In the genomic region with DNA sequence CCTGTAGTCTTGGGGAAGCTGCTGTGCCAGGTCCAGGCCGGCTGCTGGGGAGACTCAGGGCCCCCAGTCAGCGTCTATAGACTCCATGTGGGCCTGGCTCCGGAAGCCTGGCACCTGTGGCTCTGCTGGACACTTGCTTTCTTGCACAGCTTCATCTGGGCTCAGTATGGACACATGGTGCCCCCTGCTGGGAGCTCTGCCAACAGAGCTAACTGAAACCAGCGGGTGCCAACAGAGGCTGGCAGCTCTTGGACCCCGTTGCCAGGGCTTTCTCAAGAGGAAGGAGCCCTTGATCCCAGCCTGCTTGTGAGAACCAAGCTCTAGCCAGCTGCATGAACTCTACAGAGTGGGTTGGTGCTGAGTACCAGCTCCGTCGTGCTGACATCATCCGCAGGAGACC, we compare ENCODE assay signal across 8 mouse cellular contexts. TPM values are rescaled to one million over a fixed set of nuclear protein-coding genes. Genes with fewer than 3 reads are reported as not detected.
DNase-seq lines count a peak whose midpoint lies in the region; ATAC-seq and TF ChIP-seq lines count a peak whose summit lies in the region.

No protein-coding gene starts in this region.

- no peaks in the 10 kb centered on the region for H3K36me3 ChIP-seq in heart, adult 2 months (ENCODE audit: control insufficient read depth, insufficient read depth, low read length)
- peaks cover 76% of the 10 kb centered on the region for H3K36me3 ChIP-seq in hindbrain, embryonic 13.5 days
- H3K36me3 ChIP-seq in neural tube, embryonic 14.5 days (ENCODE audit: control insufficient read depth, insufficient read depth, low read length) = peaks cover 35% of the 10 kb centered on the region

- H3K27me3 ChIP-seq in heart, adult 2 months (ENCODE audit: control insufficient read depth, insufficient read depth, low read length) = no peaks in the 10 kb centered on the region
- H3K27me3 ChIP-seq in hindbrain, embryonic 13.5 days = no peaks in the 10 kb centered on the region
- no peaks in the 10 kb centered on the region for H3K27me3 ChIP-seq in neural tube, embryonic 14.5 days (ENCODE audit: control insufficient read depth, insufficient read depth, low read length)

- no peak overlapping the region for H3K4me3 ChIP-seq in heart, adult 2 months
- no peak overlapping the region for H3K4me3 ChIP-seq in hindbrain, embryonic 13.5 days
- no peak overlapping the region for H3K4me3 ChIP-seq in neural tube, embryonic 14.5 days (ENCODE audit: low read depth, low read length)

- peak; percentile 54; the same call in 1 of the 2 replicates for ATAC-seq in hindbrain, embryonic 13.5 days (ENCODE audit: low FRiP score)
- ATAC-seq in neural tube, embryonic 14.5 days (ENCODE audit: low read depth) = peak; percentile 63

- peak; percentile 57 for TF ChIP-seq CTCF in heart, adult 2 months (IDR thresholded peaks at IDR 0.05)

- H3K9me3 ChIP-seq in hindbrain, embryonic 13.5 days = no peaks in the 10 kb centered on the region
- H3K9me3 ChIP-seq in neural tube, embryonic 14.5 days (ENCODE audit: control insufficient read depth, low read length) = no peaks in the 10 kb centered on the region

- H3K9ac ChIP-seq in heart, adult 2 months (ENCODE audit: low read depth, low read length) = no peak overlapping the region
- H3K9ac ChIP-seq in hindbrain, embryonic 13.5 days = no peak overlapping the region
- H3K9ac ChIP-seq in neural tube, embryonic 14.5 days (replicated peaks; ENCODE audit: low read depth, low read length) = no peak overlapping the region

- no peak overlapping the region for H3K4me2 ChIP-seq in hindbrain, embryonic 13.5 days
- no peak overlapping the region for H3K4me2 ChIP-seq in neural tube, embryonic 14.5 days (ENCODE audit: low read depth, low read length)

- intact Hi-C loops in heart, adult 2 months (cut with DNase I) = no loop called here
- intact Hi-C loops in left cerebral cortex, postnatal 25 days (cut with DNase I) = loop anchor here (5.0 kb wide), 2 partner anchors 300 to 375 kb away; no protein-coding TSS in a partner anchor

- peak; percentile 47 to 55 for DNase-seq in heart, adult 2 months
- DNase-seq in heart, adult 8-10 months (ENCODE audit: low spot score) = no peak
- peak; percentile 43 for DNase-seq in Muller cell, postnatal 12 days (ENCODE audit: inconsistent ontology term)
- peak; percentile 71 to 83 for DNase-seq in cerebellum, postnatal 4 days (ENCODE audit: low spot score in 2 of 2)
- peak; percentile 74 to 75 for DNase-seq in left cerebral cortex, postnatal 25 days (ENCODE audit: low spot score in 2 of 2)
- peak; percentile 32 to 72 for DNase-seq in thymus, postnatal 10 days (ENCODE audit: low spot score in 2 of 2)

- TF ChIP-seq EP300 in heart, adult 2 months (IDR thresholded peaks at IDR 0.05; ENCODE audit: insufficient read depth, low read depth, low read length) = no peak

- no peak for TF ChIP-seq POLR2A in heart, adult 2 months (IDR thresholded peaks at IDR 0.05; ENCODE audit: insufficient read depth, low read depth, low read length)

- no peak overlapping the region for H3K27ac ChIP-seq in heart, adult 2 months
- no peak overlapping the region for H3K27ac ChIP-seq in hindbrain, embryonic 13.5 days
- no peak overlapping the region for H3K27ac ChIP-seq in neural tube, embryonic 14.5 days (ENCODE audit: low read depth, low read length)

- no peaks in the 10 kb centered on the region for H3K79me2 ChIP-seq in heart, adult 2 months (replicated peaks; ENCODE audit: control insufficient read depth, insufficient read depth, low read length)

- WGBS in heart, adult 2 months = 78% methylated on average over 8 of the region's 8 CpGs
- WGBS in hindbrain, embryonic 13.5 days = 75% methylated on average over 8 of the region's 8 CpGs
- 78% methylated on average over 8 of the region's 8 CpGs for WGBS in neural tube, embryonic 14.5 days

- H3K4me1 ChIP-seq in heart, adult 2 months (ENCODE audit: control insufficient read depth, insufficient read depth, low read length) = peaks cover 9% of the 10 kb centered on the region
- H3K4me1 ChIP-seq in hindbrain, embryonic 13.5 days (replicated peaks) = no peaks in the 10 kb centered on the region
- no peaks in the 10 kb centered on the region for H3K4me1 ChIP-seq in neural tube, embryonic 14.5 days (ENCODE audit: control insufficient read depth, insufficient read depth, low read length)

RNA-seq across cellular contexts. Expression of gene Ruvbl1, which starts 21.7 kb away (rescaled TPM):
- 10 to 100 TPM; 16.7 to 18.4 TPM for total RNA-seq in heart, adult 2 months (2021)
- 15.7 and 16.0 TPM in 2 replicates for polyA plus RNA-seq in heart, adult 2 months (2012; rRNA removed)
- total RNA-seq in heart, adult 8-10 months (2022) = 10 to 100 TPM; 14.2 to 19.8 (median 16.7) TPM
- polyA plus RNA-seq in hindbrain, embryonic 13.5 days (2015; fragmentation: Nextera tagmentation; extraction: Ambion mirVana) = 93.7 and 95.4 TPM in 2 replicates
- 10 to 100 TPM; 37.3 to 38.7 TPM for total RNA-seq in left cerebral cortex, postnatal 25 days (2021)
- polyA plus RNA-seq in neural tube, embryonic 14.5 days (2014; fragmentation: Nextera tagmentation; extraction: Ambion mirVana) = 82.4 and 86.7 TPM in 2 replicates

RNA-seq across cellular contexts. Expression of gene Sec61a1, which starts 31.8 kb away (rescaled TPM):
- 10 to 100 TPM; 40.4 to 44.5 TPM for total RNA-seq in heart, adult 2 months (2021)
- 63.0 and 79.2 TPM in 2 replicates for polyA plus RNA-seq in heart, adult 2 months (2012; rRNA removed)
- total RNA-seq in heart, adult 8-10 months (2022) = 10 to 100 TPM; 35.1 to 41.5 (median 39.3) TPM
- 162 TPM in 2 replicates for polyA plus RNA-seq in hindbrain, embryonic 13.5 days (2015; fragmentation: Nextera tagmentation; extraction: Ambion mirVana)
- total RNA-seq in left cerebral cortex, postnatal 25 days (2021) = 10 to 100 TPM; 85.7 to 96.5 TPM
- 125 and 157 TPM in 2 replicates for polyA plus RNA-seq in neural tube, embryonic 14.5 days (2014; fragmentation: Nextera tagmentation; extraction: Ambion mirVana)

RNA-seq across cellular contexts. Expression of gene Eefsec, which starts 40.6 kb away (rescaled TPM):
- total RNA-seq in heart, adult 2 months (2021) = 1 to 10 TPM; 6.6 to 8.9 TPM
- polyA plus RNA-seq in heart, adult 2 months (2012; rRNA removed) = 6.2 TPM in 2 replicates
- 1 to 10 TPM; 6.5 to 8.4 (median 7.7) TPM for total RNA-seq in heart, adult 8-10 months (2022)
- 25.2 and 27.4 TPM in 2 replicates for polyA plus RNA-seq in hindbrain, embryonic 13.5 days (2015; fragmentation: Nextera tagmentation; extraction: Ambion mirVana)
- total RNA-seq in left cerebral cortex, postnatal 25 days (2021) = 10 to 100 TPM; 22.3 to 24.7 TPM
- 27.8 and 30.2 TPM in 2 replicates for polyA plus RNA-seq in neural tube, embryonic 14.5 days (2014; fragmentation: Nextera tagmentation; extraction: Ambion mirVana)
